9 mouse cellular contexts compared by ENCODE assay signal in the genomic region with DNA sequence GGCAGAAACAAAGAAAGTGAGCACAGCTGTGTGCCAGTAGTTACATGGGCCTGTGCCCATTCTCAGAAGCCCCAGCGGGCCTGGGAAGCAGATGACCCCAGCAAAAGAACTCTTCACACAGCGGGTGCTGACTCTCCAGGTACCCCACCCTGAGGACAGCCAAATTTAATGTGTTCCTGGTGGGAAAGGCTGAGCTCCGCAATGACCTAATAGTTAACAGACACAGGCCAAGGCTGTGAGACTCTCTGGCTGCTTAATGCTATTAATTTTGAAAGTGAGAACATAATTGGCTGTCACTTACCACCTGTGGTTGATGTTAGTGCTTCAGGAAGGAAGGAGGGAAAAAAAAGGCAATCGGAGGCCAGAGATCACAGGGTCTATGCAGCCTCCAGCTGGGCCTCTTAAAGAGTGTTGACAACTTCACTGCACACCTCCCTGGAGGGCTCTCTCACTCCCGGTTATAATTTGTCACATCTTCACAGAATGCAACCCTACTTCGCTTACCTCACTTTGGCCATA.
DNase-seq lines count a peak whose midpoint lies in the region; ATAC-seq lines count a peak whose summit lies in the region.
"Had no signal": no experiment of that assay in that cellular context is flagged by ENCODE, and none has a peak within 500 bp of the region (broad histone marks: within the 10 kb centered on the region; RNA-seq: fewer than 3 reads in every experiment).

No protein-coding gene starts in this region.

- no peaks in the 10 kb centered on the region for H3K36me3 ChIP-seq in midbrain, embryonic 10.5 days

- no peak overlapping the region for H3K27ac ChIP-seq in midbrain, embryonic 10.5 days (replicated peaks)
- H3K27ac ChIP-seq: liver, embryonic 14.5 days had no signal

- peaks cover 6% of the 10 kb centered on the region; the same call in 1 of the 2 replicates for H3K4me1 ChIP-seq in midbrain, embryonic 10.5 days

- DNase-seq in embryo, embryonic 10 days (ENCODE audit: low spot score), result peak; percentile 75
- peak; percentile 49 for DNase-seq in embryo, embryonic 11.5 days (ENCODE audit: low read depth, low spot score)
- peak; percentile 24 for DNase-seq in midbrain, embryonic 10.5 days (ENCODE audit: low spot score)
- DNase-seq in frontal cortex, postnatal 14 days (ENCODE audit: low spot score in 2 of 2), result no peak
- DNase-seq in lung, adult 18-20 months, result no peak
- no peak for DNase-seq in kidney, adult 18-20 months

- ATAC-seq in hematopoietic stem cell, adult 5-6 weeks (replicated peaks in 1 of 2; ENCODE audit: insufficient read depth in 1 of 2, low FRiP score in 2 of 2, low TSS enrichment in 1 of 2, low read depth in 1 of 2, poor library complexity in 2 of 2, severe bottlenecking in 2 of 2), result peak; percentile 78 to 79
- ATAC-seq: intestine, embryonic 16.5 days had no signal

- no peak overlapping the region for H3K4me3 ChIP-seq in midbrain, embryonic 10.5 days

- H3K9me3 ChIP-seq in midbrain, embryonic 10.5 days (replicated peaks), result no peaks in the 10 kb centered on the region

- H3K27me3 ChIP-seq in midbrain, embryonic 10.5 days (ENCODE audit: low read depth, poor library complexity, severe bottlenecking), result no peaks in the 10 kb centered on the region

- WGBS in midbrain, embryonic 10.5 days, result 39% methylated on average over 6 of the region's 6 CpGs

Comparison
In these comparisons a context has a peak if more than half of its experiments do, and no peak if none do; other contexts are left out.
1. DNase-seq: peak in embryo, embryonic 10 days (single experiment), embryo, embryonic 11.5 days (single experiment) and midbrain, embryonic 10.5 days (single experiment); none in frontal cortex, postnatal 14 days (0 of 2), lung, adult 18-20 months (0 of 2) and kidney, adult 18-20 months (single experiment).